Mouse (Mus musculus) hindbrain, embryonic 13.5 days (tissue): ENCODE data around the gene Ipo13. TPM values are rescaled to one million over a fixed set of nuclear protein-coding genes. Genes with fewer than 3 reads are reported as not detected.
A peak's percentile ranks its signal among the peaks of the same experiment; 100 is the strongest.

Experiments
- ATAC-seq: fragments of 200-750 bp; cut with Nextera tagmentation; 2 replicates; pipeline ENCODE4 v1.8.0; 2017; ENCODE audit warnings: moderate TSS enrichment; ENCODE audit not compliant: low FRiP score
- H3K27ac ChIP-seq: fragments of 300-500 bp; sonication (generic); 2 replicates; pipeline ENCODE4 v1.5.1; 2015; ENCODE audit warnings: inconsistent platforms, mild to moderate bottlenecking, moderate library complexity
- H3K27me3 ChIP-seq: fragments of 300-500 bp; sonication (generic); 2 replicates; pipeline ENCODE4 v1.6.1; 2015; ENCODE audit warnings: mild to moderate bottlenecking, inconsistent platforms
- H3K36me3 ChIP-seq: fragments of 300-500 bp; sonication (generic); 2 replicates; pipeline ENCODE4 v1.6.1; 2015; ENCODE audit warnings: mild to moderate bottlenecking, inconsistent platforms
- H3K4me1 ChIP-seq: fragments of 300-500 bp; sonication (generic); replicated peaks from 2 replicates; pipeline ENCODE4 v1.6.1; 2015; ENCODE audit warnings: inconsistent platforms
- H3K4me2 ChIP-seq: fragments of 300-500 bp; sonication (generic); 2 replicates; pipeline ENCODE4 v1.6.1; 2015; ENCODE audit warnings: inconsistent platforms, mild to moderate bottlenecking, moderate library complexity
- H3K4me3 ChIP-seq: fragments of 300-500 bp; sonication (generic); 2 replicates; pipeline ENCODE4 v1.5.1; 2015; ENCODE audit warnings: mild to moderate bottlenecking, inconsistent platforms
- H3K9ac ChIP-seq: fragments of 300-500 bp; sonication (generic); 2 replicates; pipeline ENCODE4 v1.6.1; 2015; ENCODE audit warnings: mild to moderate bottlenecking, inconsistent platforms
- H3K9me3 ChIP-seq: fragments of 300-500 bp; sonication (generic); 2 replicates; pipeline ENCODE4 v1.6.1; 2016; ENCODE audit warnings: inconsistent platforms
- WGBS: fragments of 180-500 bp; shearing (Covaris S2); methylation state at CpG from one replicate; pipeline ENCODE4 v1.1.7; 2015; 5-methylcytosine and 5-hydroxymethylcytosine counted together
- polyA plus RNA-seq: library from polyadenylated mRNA; unstranded; fragments of >200 nt; fragmentation: Nextera tagmentation; extraction: Ambion mirVana; gene quantifications from 2 replicates; pipeline ENCODE4 v1.2.1, GENCODE M21; 2015

Ipo13 gene
- polyA plus RNA-seq, 1 experiment from 2014 or later = 64.4 TPM

- peaks cover 33% of the 10 kb centered on the region for H3K4me1 ChIP-seq
- H3K4me2 ChIP-seq = no peak overlapping the region
- no peaks in the 10 kb centered on the region for H3K9me3 ChIP-seq
- 94% methylated on average over 14 of the region's 14 CpGs for WGBS
- ATAC-seq = no peak
- H3K36me3 ChIP-seq = peaks cover 39% of the 10 kb centered on the region
- H3K27me3 ChIP-seq = no peaks in the 10 kb centered on the region
- H3K27ac ChIP-seq = no peak overlapping the region
- H3K4me3 ChIP-seq = 0 out of 2 replicates have a peak overlapping the region, but pooled peaks have one; percentile 73
- no peak overlapping the region for H3K9ac ChIP-seq
These were observed 24.8 kb downstream of the Ipo13 start for GRCm38 (mm10) chr4:117890031-117890430.

GRCm38 (mm10) chr4:117889471-117889870 is 25.3 kb downstream of the Ipo13 start:
- H3K36me3 ChIP-seq = peaks cover 39% of the 10 kb centered on the region
- peaks cover 39% of the 10 kb centered on the region for H3K4me1 ChIP-seq
- H3K9ac ChIP-seq = no peak overlapping the region
- no peaks in the 10 kb centered on the region for H3K9me3 ChIP-seq
- no peak overlapping the region for H3K4me2 ChIP-seq
- H3K27me3 ChIP-seq = no peaks in the 10 kb centered on the region
- WGBS = 95% methylated on average over 15 of the region's 15 CpGs
- H3K27ac ChIP-seq = no peak overlapping the region
- no peak for ATAC-seq
- no peak overlapping the region for H3K4me3 ChIP-seq

- peak overlapping the region; percentile 97 for H3K9ac ChIP-seq
- no peaks in the 10 kb centered on the region for H3K9me3 ChIP-seq
- no peaks in the 10 kb centered on the region for H3K27me3 ChIP-seq
- no peak for ATAC-seq
- peaks cover 49% of the 10 kb centered on the region for H3K4me1 ChIP-seq
- H3K4me3 ChIP-seq = peak overlapping the region; percentile 92
- WGBS = 73% methylated on average over 2 of the region's 2 CpGs
- no peak overlapping the region for H3K27ac ChIP-seq
- peaks cover 37% of the 10 kb centered on the region for H3K36me3 ChIP-seq
- H3K4me2 ChIP-seq = peak overlapping the region; percentile 91
These were observed 26.9 kb downstream of the Ipo13 start for GRCm38 (mm10) chr4:117887920-117888319.

- no peaks in the 10 kb centered on the region for H3K27me3 ChIP-seq
- H3K36me3 ChIP-seq = peaks cover 37% of the 10 kb centered on the region
- peak within 1 kb of the TSS; percentile 91 for H3K4me2 ChIP-seq
- peak within 1 kb of the TSS; percentile 97 for H3K9ac ChIP-seq
- ATAC-seq = peak; percentile 79
- under 1% methylated on average over 37 of the region's 37 CpGs for WGBS
- H3K27ac ChIP-seq = peak within 1 kb of the TSS; percentile 71
- H3K9me3 ChIP-seq = no peaks in the 10 kb centered on the region
- peak within 1 kb of the TSS; percentile 92 for H3K4me3 ChIP-seq
- H3K4me1 ChIP-seq = peaks cover 55% of the 10 kb centered on the region
These were observed 27.7 kb downstream of the Ipo13 start, which contains the start of gene Atp6v0b for GRCm38 (mm10) chr4:117887133-117887532. Atp6v0b (minus strand) TSS chr4:117887333.

- Histone ChIP-seq H3K4me1 (peaks cover 60% of the 10 kb centered on the region), H3K27ac (peak overlapping the region; percentile 71), H3K27me3 (no peaks in the 10 kb centered on the region), H3K4me3 (peak overlapping the region; percentile 92), H3K4me2 (peak overlapping the region; percentile 91), H3K9me3 (no peaks in the 10 kb centered on the region), H3K9ac (peak overlapping the region; percentile 97), H3K36me3 (peaks cover 37% of the 10 kb centered on the region)
- ATAC-seq = no peak
- 2% methylated on average over 23 of the region's 24 CpGs for WGBS
These were observed 28.2 kb downstream of the Ipo13 start for GRCm38 (mm10) chr4:117886644-117887043.

GRCm38 (mm10) chr4:117885994-117886393 is 28.8 kb downstream of the Ipo13 start:
- Histone ChIP-seq H3K9ac (peak overlapping the region; percentile 97), H3K9me3 (no peaks in the 10 kb centered on the region), H3K4me1 (peaks cover 61% of the 10 kb centered on the region), H3K27ac (no peak overlapping the region), H3K4me3 (peak overlapping the region; percentile 92), H3K4me2 (peak overlapping the region; percentile 91), H3K27me3 (no peaks in the 10 kb centered on the region), H3K36me3 (peaks cover 40% of the 10 kb centered on the region)
- ATAC-seq = no peak
- WGBS = 83% methylated on average over 9 of the region's 9 CpGs

GRCm38 (mm10) chr4:117885093-117885492 is 29.7 kb downstream of the Ipo13 start:
- peaks cover 63% of the 10 kb centered on the region for H3K4me1 ChIP-seq
- peaks cover 46% of the 10 kb centered on the region for H3K36me3 ChIP-seq
- H3K27me3 ChIP-seq = no peaks in the 10 kb centered on the region
- H3K27ac ChIP-seq = no peak overlapping the region
- H3K9me3 ChIP-seq = no peaks in the 10 kb centered on the region
- no peak overlapping the region for H3K9ac ChIP-seq
- no peak overlapping the region for H3K4me2 ChIP-seq
- H3K4me3 ChIP-seq = no peak overlapping the region
- no peak for ATAC-seq
- WGBS = 97% methylated on average over 10 of the region's 10 CpGs

- H3K27ac ChIP-seq = no peak overlapping the region
- ATAC-seq = no peak
- peak overlapping the region; percentile 91 for H3K9ac ChIP-seq
- WGBS = 100% methylated on average over 1 of the region's 1 CpGs
- H3K4me3 ChIP-seq = peak overlapping the region; percentile 82
- H3K27me3 ChIP-seq = no peaks in the 10 kb centered on the region
- H3K36me3 ChIP-seq = peaks cover 45% of the 10 kb centered on the region
- H3K4me1 ChIP-seq = peaks cover 71% of the 10 kb centered on the region
- H3K9me3 ChIP-seq = no peaks in the 10 kb centered on the region
- H3K4me2 ChIP-seq = peak overlapping the region; percentile 89
These were observed 30.7 kb downstream of the Ipo13 start for GRCm38 (mm10) chr4:117884146-117884545.

- no peaks in the 10 kb centered on the region for H3K9me3 ChIP-seq
- under 1% methylated on average over 63 of the region's 103 CpGs for WGBS
- peak within 1 kb of the TSS; percentile 91 for H3K9ac ChIP-seq
- no peaks in the 10 kb centered on the region for H3K27me3 ChIP-seq
- peaks cover 52% of the 10 kb centered on the region for H3K36me3 ChIP-seq
- H3K27ac ChIP-seq = peak within 1 kb of the TSS; percentile 87
- H3K4me3 ChIP-seq = peak within 1 kb of the TSS; percentile 82
- peaks cover 80% of the 10 kb centered on the region for H3K4me1 ChIP-seq
- ATAC-seq = peak; percentile 43
- peak within 1 kb of the TSS; percentile 89 for H3K4me2 ChIP-seq
These were observed 31.8 kb downstream of the Ipo13 start, which contains the start of gene B4galt2 for GRCm38 (mm10) chr4:117882701-117883691. B4galt2 (minus strand) TSS chr4:117883487.

GRCm38 (mm10) chr4:117878703-117879102 is 36.1 kb downstream of the Ipo13 start:
- Histone ChIP-seq H3K36me3 (peaks cover 73% of the 10 kb centered on the region), H3K9ac (0 out of 2 replicates have a peak overlapping the region, but pooled peaks have one; percentile 24)
- 82% methylated on average over 5 of the region's 5 CpGs for WGBS

GRCm38 (mm10) chr4:117878301-117878700 is 36.5 kb downstream of the Ipo13 start:
- no peaks in the 10 kb centered on the region for H3K27me3 ChIP-seq
- 65% methylated on average over 10 of the region's 10 CpGs for WGBS
- H3K36me3 ChIP-seq = peaks cover 77% of the 10 kb centered on the region
- 0 out of 2 replicates have a peak overlapping the region, but pooled peaks have one; percentile 13 for H3K27ac ChIP-seq
- no peak overlapping the region for H3K4me3 ChIP-seq
- H3K9ac ChIP-seq = no peak overlapping the region
- ATAC-seq = no peak
- no peak overlapping the region for H3K4me2 ChIP-seq
- H3K4me1 ChIP-seq = peaks cover 45% of the 10 kb centered on the region
- H3K9me3 ChIP-seq = no peaks in the 10 kb centered on the region

More at GRCm38 (mm10) chr4:117878703-117879102, 36.1 kb downstream of the Ipo13 start:
- Histone ChIP-seq H3K4me2 (no peak overlapping the region), H3K4me3 (no peak overlapping the region), H3K27me3 (no peaks in the 10 kb centered on the region), H3K4me1 (peaks cover 48% of the 10 kb centered on the region), H3K27ac (no peak overlapping the region), H3K9me3 (no peaks in the 10 kb centered on the region)
- no peak for ATAC-seq

GRCm38 (mm10) chr4:117873615-117874014 is 41.2 kb downstream of the Ipo13 start:
- Histone ChIP-seq H3K27ac (no peak overlapping the region), H3K4me2 (no peak overlapping the region), H3K36me3 (peaks cover 61% of the 10 kb centered on the region), H3K27me3 (no peaks in the 10 kb centered on the region), H3K9me3 (no peaks in the 10 kb centered on the region), H3K9ac (no peak overlapping the region), H3K4me3 (no peak overlapping the region), H3K4me1 (peaks cover 31% of the 10 kb centered on the region)
- ATAC-seq = no peak
- 89% methylated on average over 9 of the region's 9 CpGs for WGBS
